Mouse (Mus musculus) midbrain, embryonic 13.5 days (tissue): ENCODE results near the gene Ccdc106. TPM values are rescaled to one million over a fixed set of nuclear protein-coding genes. Genes with fewer than 3 reads are reported as not detected.

Source experiments
- ATAC-seq: fragments of 200-750 bp; cut with Nextera tagmentation; 2 replicates; pipeline ENCODE4 v1.8.0; 2017; ENCODE audit warnings: mild to moderate bottlenecking, moderate TSS enrichment, moderate library complexity
- H3K27ac ChIP-seq: fragments of 300-500 bp; sonication (generic); 2 replicates; pipeline ENCODE4 v1.5.1; 2015; ENCODE audit warnings: inconsistent platforms, mild to moderate bottlenecking, moderate library complexity
- H3K27me3 ChIP-seq: fragments of 300-500 bp; sonication (generic); 2 replicates; pipeline ENCODE4 v1.6.1; 2015; ENCODE audit warnings: mild to moderate bottlenecking, inconsistent platforms
- H3K36me3 ChIP-seq: fragments of 300-500 bp; sonication (generic); 2 replicates; pipeline ENCODE4 v1.6.1; 2015; ENCODE audit warnings: mild to moderate bottlenecking, inconsistent platforms
- H3K4me1 ChIP-seq: fragments of 300-500 bp; sonication (generic); replicated peaks from 2 replicates; pipeline ENCODE4 v1.6.1; 2015; ENCODE audit warnings: inconsistent platforms
- H3K4me2 ChIP-seq: fragments of 300-500 bp; sonication (generic); replicated peaks from 2 replicates; pipeline ENCODE4 v1.6.1; 2015; ENCODE audit warnings: moderate library complexity, mild to moderate bottlenecking, inconsistent platforms
- H3K4me3 ChIP-seq: fragments of 300-500 bp; sonication (generic); replicated peaks from 2 replicates; pipeline ENCODE4 v1.5.1; 2015; ENCODE audit warnings: mild to moderate bottlenecking, inconsistent platforms
- H3K9ac ChIP-seq: fragments of 300-500 bp; sonication (generic); replicated peaks from 2 replicates; pipeline ENCODE4 v1.6.1; 2015; ENCODE audit warnings: mild to moderate bottlenecking, inconsistent platforms
- H3K9me3 ChIP-seq: fragments of 300-500 bp; sonication (generic); 2 replicates; pipeline ENCODE4 v1.6.1; 2016; ENCODE audit warnings: mild to moderate bottlenecking, inconsistent platforms
- WGBS: fragments of 180-500 bp; shearing (Covaris S2); methylation state at CpG from one replicate; pipeline ENCODE4 v1.1.7; 2015; 5-methylcytosine and 5-hydroxymethylcytosine counted together
- polyA plus RNA-seq: library from polyadenylated mRNA; unstranded; fragments of >200 nt; fragmentation: Nextera tagmentation; extraction: Ambion mirVana; gene quantifications from 2 replicates; pipeline ENCODE4 v1.2.1, GENCODE M21; 2015

Ccdc106 gene
- polyA plus RNA-seq, 1 experiment from 2014 or later: 30.1 TPM

DNA sequence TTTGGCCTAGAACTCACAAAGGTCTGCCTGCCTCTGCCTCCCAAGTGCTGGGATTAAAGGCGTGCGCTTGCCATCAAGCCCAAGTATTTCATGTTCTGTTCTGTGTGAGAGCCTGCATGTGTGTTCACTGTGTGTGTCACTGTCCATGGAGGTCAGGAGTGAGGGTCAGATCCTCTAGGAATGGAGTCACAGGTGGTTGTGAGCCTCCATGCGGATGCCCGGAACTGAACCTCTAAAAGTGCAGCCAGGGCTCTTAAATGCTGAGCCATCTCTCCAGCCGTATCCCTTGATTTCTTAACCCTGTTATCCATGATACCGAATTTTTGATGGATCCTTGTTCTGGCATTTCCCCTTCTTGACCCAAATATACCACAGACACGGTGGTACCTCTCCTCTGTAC lies 16.7 kb downstream of the Ccdc106 start:
- ATAC-seq: no peak
- no peaks in the 10 kb centered on the region for H3K27me3 ChIP-seq
- 0 out of 2 replicates have a peak overlapping the region, but pooled peaks have one; percentile 60 for H3K4me2 ChIP-seq
- no peak overlapping the region for H3K9ac ChIP-seq
- WGBS: 94% methylated on average over 7 of the region's 7 CpGs
- H3K27ac ChIP-seq: no peak overlapping the region
- no peaks in the 10 kb centered on the region for H3K9me3 ChIP-seq
- H3K36me3 ChIP-seq: peaks cover 48% of the 10 kb centered on the region
- H3K4me1 ChIP-seq: peaks cover 23% of the 10 kb centered on the region
- H3K4me3 ChIP-seq: no peak overlapping the region

DNA sequence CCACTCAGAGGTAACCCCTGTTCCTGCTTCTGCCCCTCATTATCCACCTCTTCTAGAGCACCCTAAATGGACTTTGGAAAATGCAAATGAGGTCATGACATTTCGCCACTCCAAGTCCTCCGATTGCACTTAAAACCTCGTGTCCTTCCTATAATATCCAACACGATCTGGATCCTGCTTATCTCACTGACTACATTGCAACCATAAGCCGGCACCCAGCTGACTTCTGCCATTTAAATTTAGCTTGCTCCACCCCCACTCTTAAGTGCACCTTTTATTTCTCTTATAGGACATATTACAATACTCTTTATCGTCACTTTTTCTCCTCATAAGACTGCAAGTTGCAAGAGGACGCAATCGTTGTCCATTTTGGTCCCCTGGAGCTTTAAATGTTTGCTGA lies 17.1 kb downstream of the Ccdc106 start:
- H3K9ac ChIP-seq: peak overlapping the region; percentile 79
- H3K4me2 ChIP-seq: peak overlapping the region; percentile 60
- H3K4me1 ChIP-seq: peaks cover 23% of the 10 kb centered on the region
- ATAC-seq: no peak
- H3K9me3 ChIP-seq: no peaks in the 10 kb centered on the region
- 88% methylated on average over 8 of the region's 8 CpGs for WGBS
- H3K27me3 ChIP-seq: no peaks in the 10 kb centered on the region
- H3K36me3 ChIP-seq: peaks cover 44% of the 10 kb centered on the region
- peak overlapping the region; percentile 64 for H3K4me3 ChIP-seq
- peak overlapping the region; percentile 97 for H3K27ac ChIP-seq

DNA sequence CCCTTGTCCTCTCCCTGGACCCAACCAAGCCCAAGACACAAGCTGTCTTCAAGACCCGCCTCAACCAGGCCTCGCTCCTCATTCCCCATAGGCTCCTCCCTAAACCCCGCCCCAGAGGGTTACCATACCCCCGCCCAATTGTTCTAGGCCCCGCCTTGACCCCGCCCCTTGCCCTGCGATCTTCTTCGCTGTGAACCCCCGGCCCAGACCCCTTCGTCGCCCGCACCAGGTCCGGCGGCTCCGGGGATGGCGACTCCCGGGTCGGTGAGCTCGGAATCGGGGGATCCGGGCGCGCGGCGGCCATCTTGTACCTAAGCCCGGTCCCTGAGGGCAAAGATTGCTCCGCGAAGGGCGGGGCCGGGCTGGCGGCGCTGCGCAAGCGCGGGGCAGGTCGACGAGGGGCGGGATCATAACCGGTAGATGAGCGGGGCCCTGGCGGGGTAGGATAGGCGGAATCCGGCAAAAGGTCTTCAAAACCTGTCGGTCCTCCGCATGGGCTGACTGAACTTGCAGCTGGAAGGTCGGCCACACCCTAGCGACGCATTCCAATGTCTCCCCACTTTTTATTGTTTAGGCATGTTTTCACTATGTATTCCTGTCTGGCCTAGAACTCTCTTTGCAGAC lies 17.9 kb downstream of the Ccdc106 start, which contains the start of gene Zfp784:
Gene Zfp784 (minus strand): TSS at position 338 of the 624 bp plus-strand sequence.
- peak within 1 kb of the TSS; percentile 64 for H3K4me3 ChIP-seq
- H3K27me3 ChIP-seq: no peaks in the 10 kb centered on the region
- no peaks in the 10 kb centered on the region for H3K9me3 ChIP-seq
- peak; percentile 97 for ATAC-seq
- H3K4me1 ChIP-seq: peaks cover 23% of the 10 kb centered on the region
- peaks cover 36% of the 10 kb centered on the region for H3K36me3 ChIP-seq
- H3K4me2 ChIP-seq: peak within 1 kb of the TSS; percentile 60
- H3K9ac ChIP-seq: peak within 1 kb of the TSS; percentile 79
- H3K27ac ChIP-seq: peak within 1 kb of the TSS; percentile 97
- under 1% methylated on average over 48 of the region's 48 CpGs for WGBS

DNA sequence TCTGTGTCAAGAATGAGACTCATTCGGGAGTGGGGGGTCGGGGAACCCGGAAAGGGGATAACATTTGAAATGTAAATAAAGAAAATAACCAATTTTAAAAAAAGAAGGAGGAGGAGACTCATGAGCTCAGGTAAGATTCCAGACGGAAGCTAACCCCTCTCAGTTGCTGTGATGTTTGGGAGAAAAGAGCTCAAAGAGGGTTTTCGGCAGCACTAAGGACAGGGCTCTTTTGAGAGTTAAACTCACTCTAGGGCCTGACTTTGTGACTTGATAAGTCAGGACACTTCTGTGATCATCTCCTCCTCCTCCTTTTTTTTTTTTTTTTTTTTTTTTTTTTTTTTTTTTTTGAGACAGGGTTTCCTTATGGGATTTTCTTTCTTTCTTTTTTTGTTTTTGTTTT lies 18.6 kb downstream of the Ccdc106 start:
- Histone ChIP-seq H3K4me2 (peak overlapping the region; percentile 60), H3K27me3 (no peaks in the 10 kb centered on the region), H3K4me1 (peaks cover 23% of the 10 kb centered on the region), H3K27ac (peak overlapping the region; percentile 97; the same call in 1 of the 2 replicates), H3K9ac (peak overlapping the region; percentile 79), H3K36me3 (peaks cover 29% of the 10 kb centered on the region), H3K9me3 (no peaks in the 10 kb centered on the region), H3K4me3 (peak overlapping the region; percentile 64)
- 31% methylated on average over 5 of the region's 5 CpGs for WGBS
- no peak for ATAC-seq

DNA sequence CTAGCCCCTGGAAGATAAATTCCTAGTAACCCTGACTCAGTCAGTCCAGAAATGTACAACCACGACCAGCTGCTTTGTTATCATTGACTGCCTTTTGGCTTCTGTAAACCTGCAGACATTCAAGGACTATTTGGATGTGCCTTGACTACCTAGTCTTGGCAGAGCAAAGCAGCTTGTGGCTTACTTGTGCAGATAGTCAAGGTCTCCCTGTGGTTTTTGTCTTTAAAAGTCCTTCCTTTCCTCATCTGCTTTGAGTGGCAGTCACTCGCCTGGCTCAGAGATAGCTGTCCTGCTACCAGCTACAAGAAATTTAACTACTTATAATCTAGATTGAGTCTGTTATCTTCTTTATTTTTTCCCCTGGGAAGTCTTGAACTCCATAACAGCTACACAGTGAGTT lies 24.6 kb downstream of the Ccdc106 start:
- 74% methylated on average over 2 of the region's 2 CpGs for WGBS
- H3K27ac ChIP-seq: no peak overlapping the region

DNA sequence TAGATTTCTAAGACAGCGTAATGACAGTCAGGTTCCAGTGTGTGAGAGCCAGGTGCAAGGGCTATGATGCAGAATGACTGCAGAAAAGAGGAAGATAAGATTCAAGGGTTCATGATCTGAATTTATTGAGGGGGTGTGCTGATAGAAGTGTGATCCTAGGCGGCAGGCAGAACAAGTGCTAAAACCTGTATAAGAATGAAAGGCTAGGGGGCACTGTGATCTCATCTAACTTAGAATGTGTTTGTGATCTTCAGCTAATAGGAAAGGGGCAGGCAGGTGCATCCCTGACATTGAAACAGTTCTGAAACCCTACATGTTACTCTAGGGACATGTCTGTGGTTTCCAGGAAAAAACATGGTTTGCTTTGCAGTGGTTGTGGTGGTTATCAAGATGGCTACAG lies 25.8 kb downstream of the Ccdc106 start:
- ATAC-seq: no peak
- H3K9ac ChIP-seq: no peak overlapping the region
- no peak overlapping the region for H3K4me2 ChIP-seq
- no peaks in the 10 kb centered on the region for H3K9me3 ChIP-seq
- peaks cover 7% of the 10 kb centered on the region for H3K4me1 ChIP-seq
- 74% methylated on average over 2 of the region's 2 CpGs for WGBS
- H3K27me3 ChIP-seq: no peaks in the 10 kb centered on the region
- no peak overlapping the region for H3K4me3 ChIP-seq
- no peak overlapping the region for H3K27ac ChIP-seq
- H3K36me3 ChIP-seq: peaks cover 3% of the 10 kb centered on the region

More for the DNA sequence above, 24.6 kb downstream of the Ccdc106 start:
- H3K9ac ChIP-seq: no peak overlapping the region
- no peak overlapping the region for H3K4me3 ChIP-seq
- no peak overlapping the region for H3K4me2 ChIP-seq
- 0 out of 2 replicates have a peak, but pooled peaks cover 1% of the 10 kb centered on the region for H3K4me1 ChIP-seq
- H3K9me3 ChIP-seq: no peaks in the 10 kb centered on the region
- no peaks in the 10 kb centered on the region for H3K27me3 ChIP-seq
- ATAC-seq: no peak
- H3K36me3 ChIP-seq: peaks cover 4% of the 10 kb centered on the region

DNA sequence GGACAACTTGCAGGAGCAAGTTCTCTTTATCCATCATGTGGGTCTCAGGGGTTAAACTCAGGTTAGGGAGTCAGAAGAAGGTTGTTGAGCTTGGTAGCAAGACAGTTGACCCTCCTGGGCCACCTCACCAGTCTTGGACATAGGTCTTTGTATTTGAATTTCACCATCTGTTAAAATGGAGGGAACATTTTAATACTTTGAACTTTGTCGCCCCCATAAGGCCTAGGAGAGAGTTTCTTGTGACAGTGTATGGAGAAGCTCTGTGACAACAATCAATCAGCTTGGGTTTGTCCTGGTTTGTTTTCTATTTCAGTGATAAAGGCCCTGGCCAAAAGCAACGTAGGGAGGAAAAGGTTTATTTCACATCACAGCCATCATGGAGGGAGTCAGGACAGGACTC lies 27.0 kb downstream of the Ccdc106 start:
- WGBS: 37% methylated on average over 2 of the region's 2 CpGs
- Histone ChIP-seq H3K4me2 (no peak overlapping the region), H3K4me3 (no peak overlapping the region), H3K36me3 (no peaks in the 10 kb centered on the region), H3K27me3 (peaks cover 4% of the 10 kb centered on the region; the same call in 1 of the 2 replicates), H3K9ac (no peak overlapping the region), H3K9me3 (no peaks in the 10 kb centered on the region), H3K27ac (no peak overlapping the region), H3K4me1 (peaks cover 14% of the 10 kb centered on the region)
- ATAC-seq: no peak

DNA sequence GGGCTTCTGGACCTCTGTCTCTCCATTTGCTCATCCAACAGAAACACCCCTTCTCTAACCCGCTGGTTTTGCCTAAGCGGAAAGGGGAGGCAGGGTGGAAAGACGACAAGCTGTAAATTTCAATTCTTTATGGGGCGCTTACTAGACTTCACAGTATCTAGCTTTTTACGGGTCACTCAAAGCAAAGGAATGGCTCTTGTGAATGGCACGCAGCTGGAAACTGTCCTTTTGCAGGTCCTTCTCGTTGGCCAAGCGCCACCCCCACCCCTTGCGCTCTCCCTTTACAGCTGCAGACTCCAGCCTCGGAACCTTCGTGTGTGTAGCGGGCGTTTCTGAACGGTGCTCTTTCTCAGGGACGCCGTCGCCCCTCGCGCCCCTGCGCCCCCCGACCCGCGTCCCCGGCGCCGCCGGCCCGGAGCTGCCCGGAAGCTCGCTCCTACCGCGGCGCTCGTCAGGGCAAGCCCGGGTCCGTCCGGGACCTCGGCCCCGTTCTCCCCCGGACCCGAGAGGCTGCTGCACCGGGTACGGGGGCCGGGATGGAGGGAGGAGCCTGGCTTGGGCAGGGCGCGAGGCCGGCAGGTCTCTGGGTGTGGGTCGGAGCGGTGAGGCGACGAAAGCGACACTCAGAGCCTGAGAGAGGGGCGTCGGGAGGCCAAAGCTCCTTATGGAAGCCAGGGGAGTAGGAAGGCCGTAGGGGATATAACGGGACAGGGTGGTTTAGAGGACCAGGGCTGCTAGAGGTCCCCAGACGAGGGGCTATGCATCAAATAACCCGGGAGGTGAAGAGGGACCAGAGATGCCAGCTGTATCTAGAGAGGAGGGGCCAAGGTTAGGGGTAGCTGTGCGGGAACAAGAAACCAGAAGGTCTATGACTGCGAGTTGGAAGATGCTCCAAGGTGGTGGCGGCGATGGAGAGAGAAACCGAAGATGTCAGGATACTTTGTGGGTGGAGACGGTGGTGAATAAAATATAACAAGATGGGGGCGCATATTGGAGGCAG lies 31.1 kb downstream of the Ccdc106 start, which contains the start of gene Zfp580:
Gene Zfp580 (plus strand): TSS at position 346 of the 1,000 bp plus-strand sequence.
- Histone ChIP-seq H3K4me1 (peaks cover 39% of the 10 kb centered on the region), H3K27ac (peak within 1 kb of the TSS; percentile 92), H3K9ac (peak within 1 kb of the TSS; percentile 89), H3K4me2 (peak within 1 kb of the TSS; percentile 91), H3K4me3 (peak within 1 kb of the TSS; percentile 77), H3K27me3 (peaks cover 45% of the 10 kb centered on the region), H3K9me3 (no peaks in the 10 kb centered on the region), H3K36me3 (no peaks in the 10 kb centered on the region)
- under 1% methylated on average over 65 of the region's 65 CpGs for WGBS
- ATAC-seq: peak; percentile 83

DNA sequence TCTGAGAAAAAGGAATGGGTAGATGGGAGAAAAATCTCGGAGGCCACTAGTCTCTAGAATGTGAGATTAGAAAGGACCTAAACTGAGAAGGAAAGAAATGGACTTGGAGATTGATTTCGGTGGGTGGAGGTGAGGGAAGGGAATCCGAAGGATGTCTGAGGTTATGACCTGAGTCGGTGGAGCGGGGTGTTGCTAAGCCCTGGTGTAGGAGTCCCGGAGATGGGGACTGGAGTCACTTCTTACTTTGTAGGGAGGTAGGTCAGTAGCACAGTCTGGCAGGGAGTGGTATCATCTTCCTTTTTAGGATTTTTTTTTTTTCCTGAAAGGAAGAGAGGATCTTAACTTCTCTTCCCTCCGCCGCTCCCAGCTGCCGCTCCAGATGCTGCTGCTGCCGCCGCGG lies 32.1 kb downstream of the Ccdc106 start:
- Histone ChIP-seq H3K4me2 (peak overlapping the region; percentile 91), H3K27me3 (peaks cover 54% of the 10 kb centered on the region), H3K27ac (no peak overlapping the region), H3K4me3 (peak overlapping the region; percentile 77), H3K9me3 (no peaks in the 10 kb centered on the region), H3K9ac (peak overlapping the region; percentile 89), H3K36me3 (no peaks in the 10 kb centered on the region), H3K4me1 (peaks cover 48% of the 10 kb centered on the region)
- 2% methylated on average over 12 of the region's 12 CpGs for WGBS
- ATAC-seq: no peak

DNA sequence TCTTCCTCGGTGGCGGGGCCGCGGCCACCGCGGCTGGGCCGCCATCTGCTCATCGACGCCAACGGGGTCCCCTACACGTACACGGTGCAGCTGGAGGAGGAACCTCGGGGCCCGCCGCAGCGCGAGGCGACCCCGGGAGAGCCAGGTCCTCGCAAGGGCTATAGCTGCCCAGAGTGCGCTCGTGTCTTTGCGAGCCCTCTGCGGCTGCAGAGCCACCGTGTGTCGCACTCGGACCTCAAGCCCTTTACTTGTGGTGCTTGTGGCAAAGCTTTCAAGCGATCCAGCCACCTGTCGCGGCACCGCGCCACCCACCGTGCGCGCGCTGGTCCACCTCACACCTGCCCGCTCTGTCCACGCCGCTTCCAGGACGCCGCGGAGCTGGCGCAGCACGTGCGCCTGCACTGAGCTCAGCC lies 32.6 kb downstream of the Ccdc106 start:
- ATAC-seq: no peak
- Histone ChIP-seq H3K9me3 (no peaks in the 10 kb centered on the region), H3K4me2 (peak overlapping the region; percentile 91), H3K27me3 (peaks cover 59% of the 10 kb centered on the region), H3K27ac (no peak overlapping the region), H3K9ac (peak overlapping the region; percentile 89), H3K36me3 (no peaks in the 10 kb centered on the region), H3K4me3 (peak overlapping the region; percentile 77), H3K4me1 (peaks cover 53% of the 10 kb centered on the region)
- WGBS: 3% methylated on average over 45 of the region's 45 CpGs

DNA sequence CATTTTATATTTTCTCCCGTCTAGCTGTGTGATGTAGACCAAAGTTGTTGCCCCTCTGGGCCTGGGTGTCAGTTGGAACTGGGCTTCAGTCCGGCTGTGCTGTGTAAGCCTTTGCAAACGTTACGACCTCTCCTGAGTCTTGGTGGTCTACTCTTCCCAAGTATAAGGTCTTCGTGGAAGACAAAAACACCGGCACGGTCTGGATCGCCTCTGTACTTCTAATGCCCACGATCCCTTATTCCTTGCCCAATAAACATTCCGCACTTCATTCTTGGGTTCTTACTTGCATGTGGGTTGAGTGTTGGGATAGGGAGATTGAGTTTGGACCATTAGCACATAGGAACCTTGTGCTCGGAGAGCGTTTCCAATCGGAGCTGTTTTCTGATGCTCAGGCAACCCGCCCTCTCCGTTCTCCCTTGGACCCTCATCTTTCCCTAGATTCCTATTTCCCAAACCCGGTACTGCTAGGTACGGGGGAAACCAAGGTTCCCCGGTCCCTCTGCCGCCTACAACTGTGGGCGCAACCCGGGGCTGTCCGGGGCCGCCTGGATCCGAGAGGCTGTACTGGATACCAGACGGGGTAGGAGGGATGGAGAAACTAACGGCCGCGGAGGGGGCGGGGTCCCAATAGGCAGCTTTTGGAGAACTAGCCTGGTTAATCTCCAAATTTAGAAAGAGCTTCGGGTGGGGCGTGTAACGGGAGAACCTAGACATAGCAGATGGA lies 33.3 kb downstream of the Ccdc106 start:
- Histone ChIP-seq H3K4me2 (peak overlapping the region; percentile 91), H3K36me3 (no peaks in the 10 kb centered on the region), H3K27me3 (peaks cover 66% of the 10 kb centered on the region), H3K4me1 (peaks cover 54% of the 10 kb centered on the region), H3K27ac (no peak overlapping the region), H3K4me3 (peak overlapping the region; percentile 77), H3K9ac (peak overlapping the region; percentile 89), H3K9me3 (no peaks in the 10 kb centered on the region)
- ATAC-seq: no peak
- WGBS: 9% methylated on average over 32 of the region's 32 CpGs
